Mouse (Mus musculus): ENCODE data around the gene Tfap2e. TPM values are rescaled to one million over a fixed set of nuclear protein-coding genes. Genes with fewer than 3 reads are reported as not detected.

Tfap2e gene
- polyA plus RNA-seq, 1 experiment, result not detected

DNA sequence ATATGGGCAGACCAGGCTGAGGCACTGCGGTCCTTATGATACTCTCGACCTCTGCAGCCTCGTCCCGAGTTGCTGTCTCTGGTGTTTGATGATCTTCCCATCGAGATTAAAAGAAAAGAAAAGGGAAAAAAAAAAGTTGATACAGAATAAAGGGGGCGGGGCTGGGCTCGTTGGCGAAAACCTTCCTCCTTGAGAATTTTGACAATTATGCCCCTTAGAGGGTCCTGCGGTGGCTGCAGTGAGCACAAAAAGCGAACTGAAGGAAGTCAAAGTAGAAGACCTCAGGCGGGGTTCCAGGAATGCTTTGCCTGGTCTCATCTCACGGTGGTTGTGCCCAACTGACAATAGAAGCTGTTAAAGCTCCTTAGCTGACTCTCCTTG, 18.2 kb upstream of the Tfap2e start:
- Histone ChIP-seq H3K4me1 (ENCODE audit: control insufficient read depth, insufficient read depth, low read length) (no peaks in the 10 kb centered on the region), H3K4me3 (replicated peaks; ENCODE audit: control insufficient read depth, low read depth, low read length) (peak overlapping the region; percentile 94), H3K27ac (ENCODE audit: control insufficient read depth, insufficient read depth, low read depth, low read length, poor library complexity) (peak overlapping the region; percentile 92; the same call in 1 of the 2 replicates)
- WGBS, result 1% methylated on average over 12 of the region's 12 CpGs
- TF ChIP-seq CTCF (IDR thresholded peaks at IDR 0.05; ENCODE audit: control insufficient read depth, insufficient read depth, low read length), result no peak
- no peak for TF ChIP-seq POLR2A (IDR thresholded peaks at IDR 0.05; ENCODE audit: borderline replicate concordance, control insufficient read depth, low read depth, low read length)

DNA sequence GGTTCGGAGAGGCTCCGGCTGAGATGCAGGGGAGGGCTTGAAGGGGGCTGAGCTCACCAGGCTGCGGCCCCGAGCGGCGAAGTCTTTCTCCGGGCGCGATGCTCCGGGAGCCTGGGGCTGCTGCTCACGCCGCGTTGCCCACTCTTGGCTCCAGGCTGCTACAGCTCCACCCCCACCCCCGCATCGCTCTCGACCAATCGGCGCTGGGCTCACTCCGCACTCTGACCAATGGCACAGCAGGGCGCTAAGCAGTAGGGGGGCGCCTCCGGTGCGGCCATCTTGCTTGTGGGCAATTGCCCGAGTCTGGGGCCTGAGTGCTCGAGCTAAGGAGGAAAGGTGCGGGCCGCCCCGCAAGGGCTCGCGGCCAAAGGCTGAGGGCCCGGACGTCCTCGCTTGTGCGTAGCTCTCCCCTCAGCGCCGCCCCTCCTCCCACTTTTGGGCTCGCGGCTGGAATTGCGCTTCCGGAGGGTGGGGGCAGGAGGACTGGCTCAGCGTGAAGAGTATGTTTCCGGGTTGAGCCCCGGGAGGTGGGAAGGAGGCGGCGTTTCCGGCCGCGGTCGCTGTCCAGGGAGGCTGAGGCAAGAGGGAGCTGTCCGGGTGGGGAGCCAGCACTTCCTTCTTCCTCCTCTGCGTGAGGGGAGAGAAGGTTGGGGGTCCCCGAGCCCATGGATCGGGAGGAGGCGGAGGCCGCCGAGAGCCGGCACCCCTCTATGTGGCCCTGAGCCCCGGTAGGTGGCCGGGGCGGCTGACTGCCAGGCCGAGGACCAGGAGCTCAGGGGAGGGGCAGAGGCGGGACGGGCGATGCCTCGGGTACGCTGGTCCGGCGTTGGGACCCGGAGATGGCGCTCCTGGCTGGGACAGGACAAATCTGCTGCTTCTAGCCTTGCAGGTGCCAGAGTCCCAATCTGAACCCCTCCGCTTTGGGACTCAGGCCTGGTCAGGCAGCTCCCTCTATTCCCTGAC, 17.5 kb upstream of the Tfap2e start, which contains the start of the genes Ncdn and AU040320:
TSS of gene Ncdn (minus strand) at position 171 of the 963 bp plus-strand sequence.
TSS of gene AU040320 (plus strand) at position 277 of the 963 bp plus-strand sequence.
- peak within 1 kb of the TSS; percentile 92 for H3K27ac ChIP-seq (ENCODE audit: control insufficient read depth, insufficient read depth, low read depth, low read length, poor library complexity)
- H3K4me1 ChIP-seq (ENCODE audit: control insufficient read depth, insufficient read depth, low read length), result no peaks in the 10 kb centered on the region
- under 1% methylated on average over 71 of the region's 71 CpGs for WGBS
- peak; percentile 73; the same call in 1 of the 2 replicates for TF ChIP-seq POLR2A (IDR thresholded peaks at IDR 0.05; ENCODE audit: borderline replicate concordance, control insufficient read depth, low read depth, low read length)
- no peak for TF ChIP-seq CTCF (IDR thresholded peaks at IDR 0.05; ENCODE audit: control insufficient read depth, insufficient read depth, low read length)
- H3K4me3 ChIP-seq (replicated peaks; ENCODE audit: control insufficient read depth, low read depth, low read length), result peak within 1 kb of the TSS; percentile 94

DNA sequence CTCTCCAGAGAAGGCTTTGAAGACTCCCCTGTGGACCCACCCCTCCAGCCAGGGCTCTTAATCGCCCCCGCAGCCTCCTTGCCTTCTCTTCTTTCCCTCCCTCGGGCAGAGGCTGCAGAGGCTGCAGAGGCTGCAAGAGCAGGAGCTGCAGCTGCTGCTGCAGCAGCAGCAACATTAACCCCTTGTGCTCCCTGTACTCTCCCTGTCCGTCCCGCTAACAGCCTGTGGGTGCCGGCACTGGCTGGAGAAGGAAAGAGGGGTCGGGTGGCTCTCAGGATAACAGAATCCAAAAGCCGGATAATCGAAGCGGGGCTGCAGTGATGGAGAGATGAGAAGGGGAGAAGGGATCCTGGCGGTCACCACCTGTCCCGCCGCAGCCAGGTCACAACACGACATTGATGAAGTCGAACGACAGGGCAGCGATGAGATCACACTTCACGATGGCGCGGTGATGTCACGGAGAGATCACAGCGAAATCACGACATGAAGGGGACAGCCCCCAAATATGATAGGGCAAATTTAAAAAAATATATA, 16.6 kb upstream of the Tfap2e start:
- Histone ChIP-seq H3K4me1 (ENCODE audit: control insufficient read depth, insufficient read depth, low read length) (no peaks in the 10 kb centered on the region), H3K4me3 (replicated peaks; ENCODE audit: control insufficient read depth, low read depth, low read length) (peak overlapping the region; percentile 94), H3K27ac (ENCODE audit: control insufficient read depth, insufficient read depth, low read depth, low read length, poor library complexity) (no peak overlapping the region)
- WGBS, result under 1% methylated on average over 23 of the region's 23 CpGs
- TF ChIP-seq POLR2A (IDR thresholded peaks at IDR 0.05; ENCODE audit: borderline replicate concordance, control insufficient read depth, low read depth, low read length) (no peak), CTCF (IDR thresholded peaks at IDR 0.05; ENCODE audit: control insufficient read depth, insufficient read depth, low read length) (0 out of 2 replicates have a peak, but pooled peaks have one; percentile 17)

DNA sequence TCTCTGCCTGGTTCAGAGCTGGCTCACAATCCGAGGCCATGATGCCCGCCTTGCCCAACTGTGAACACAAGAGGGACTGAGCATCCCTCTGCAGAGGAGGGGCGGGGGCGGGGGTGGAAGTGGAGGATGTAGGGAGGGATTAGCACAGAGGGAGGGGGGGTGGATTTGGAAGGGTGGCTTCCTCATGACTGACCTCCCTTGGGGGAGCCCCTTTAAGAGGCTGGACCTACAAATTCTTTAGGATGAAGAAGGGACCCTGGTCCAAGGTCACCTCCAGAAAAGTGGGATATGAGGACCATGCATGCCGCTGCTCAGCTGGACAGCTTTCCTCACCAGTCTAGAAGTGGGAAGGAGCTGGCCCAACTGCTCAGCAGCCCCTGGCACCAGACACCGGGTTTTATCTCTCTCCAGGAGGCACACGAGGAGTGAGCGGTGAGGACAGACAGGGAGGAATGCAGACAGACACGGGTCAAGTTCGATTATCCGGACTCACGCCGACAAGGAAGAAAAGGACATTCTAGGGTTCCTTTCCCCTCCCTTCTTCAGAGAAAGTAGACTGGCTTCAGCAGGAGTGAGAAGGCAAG, 16.1 kb upstream of the Tfap2e start:
- Histone ChIP-seq H3K4me3 (replicated peaks; ENCODE audit: control insufficient read depth, low read depth, low read length) (no peak overlapping the region), H3K4me1 (ENCODE audit: control insufficient read depth, insufficient read depth, low read length) (no peaks in the 10 kb centered on the region), H3K27ac (ENCODE audit: control insufficient read depth, insufficient read depth, low read depth, low read length, poor library complexity) (no peak overlapping the region)
- TF ChIP-seq CTCF (IDR thresholded peaks at IDR 0.05; ENCODE audit: control insufficient read depth, insufficient read depth, low read length) (no peak), POLR2A (IDR thresholded peaks at IDR 0.05; ENCODE audit: borderline replicate concordance, control insufficient read depth, low read depth, low read length) (no peak)
- 23% methylated on average over 13 of the region's 13 CpGs for WGBS

DNA sequence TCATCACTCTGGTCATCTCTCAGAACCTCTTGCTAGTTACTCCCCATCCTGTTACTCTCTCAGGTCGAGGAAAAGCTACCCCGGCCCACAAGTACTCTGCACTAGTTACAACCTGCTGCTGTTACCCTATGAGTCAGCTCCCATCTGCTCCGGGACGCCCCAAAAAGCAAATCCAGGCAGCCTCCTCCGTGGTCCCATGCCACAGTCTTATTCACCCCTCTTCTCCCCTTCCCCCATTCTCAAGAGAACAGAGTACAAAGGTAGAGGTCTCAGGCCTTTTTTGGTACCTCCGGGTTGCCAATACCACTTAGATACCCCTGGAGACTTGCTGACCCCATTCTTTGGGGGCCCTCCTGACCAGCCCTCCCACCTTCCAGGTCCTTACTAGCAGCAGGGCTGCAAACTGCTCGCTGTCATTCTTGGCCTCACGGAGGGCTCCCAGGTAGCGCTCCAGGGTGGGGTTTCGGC, 15.6 kb upstream of the Tfap2e start:
- H3K4me3 ChIP-seq (replicated peaks; ENCODE audit: control insufficient read depth, low read depth, low read length), result no peak overlapping the region
- WGBS, result 87% methylated on average over 10 of the region's 10 CpGs
- no peak overlapping the region for H3K27ac ChIP-seq (ENCODE audit: control insufficient read depth, insufficient read depth, low read depth, low read length, poor library complexity)
- TF ChIP-seq POLR2A (IDR thresholded peaks at IDR 0.05; ENCODE audit: borderline replicate concordance, control insufficient read depth, low read depth, low read length) (no peak), CTCF (IDR thresholded peaks at IDR 0.05; ENCODE audit: control insufficient read depth, insufficient read depth, low read length) (no peak)
- H3K4me1 ChIP-seq (ENCODE audit: control insufficient read depth, insufficient read depth, low read length), result no peaks in the 10 kb centered on the region

DNA sequence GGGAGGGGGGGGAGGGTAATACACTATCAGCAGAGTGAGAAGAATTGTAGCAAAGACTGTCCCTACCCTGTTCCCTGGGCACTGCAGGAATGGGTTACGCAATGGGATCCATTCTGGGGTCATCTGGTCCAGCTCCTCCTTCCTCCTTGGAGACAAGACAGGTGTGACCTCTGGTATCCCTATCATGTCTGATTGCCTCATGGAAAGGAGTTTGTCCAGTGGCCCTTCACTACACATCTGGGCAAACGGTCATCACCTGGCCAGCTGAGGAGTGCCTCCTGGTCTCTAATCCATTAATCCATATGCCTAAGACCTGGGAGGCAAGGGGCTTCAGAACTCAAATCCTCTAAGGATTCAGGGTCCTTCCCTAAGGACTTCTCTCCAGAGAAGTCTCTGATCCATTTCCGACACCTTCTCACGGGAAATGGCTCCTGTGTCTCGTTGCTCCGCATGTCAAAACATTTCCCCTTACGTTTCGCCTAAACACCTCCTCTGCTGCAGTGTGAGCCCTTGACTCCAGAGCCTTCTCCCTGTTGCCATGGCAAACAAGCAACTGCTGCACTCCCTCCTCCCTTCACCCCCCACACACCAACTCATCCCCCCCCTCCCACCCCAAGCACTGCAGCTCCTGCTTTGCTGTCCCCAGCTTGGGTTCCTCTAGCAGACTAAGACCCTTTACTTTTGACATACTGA, 15.0 kb upstream of the Tfap2e start:
- 89% methylated on average over 8 of the region's 8 CpGs for whole genome bisulfite sequencing
- no peak for TF ChIP-seq CTCF (IDR thresholded peaks at IDR 0.05; ENCODE audit: control insufficient read depth, insufficient read depth, low read length)
- TF ChIP-seq POLR2A (IDR thresholded peaks at IDR 0.05; ENCODE audit: borderline replicate concordance, control insufficient read depth, low read depth, low read length), result no peak
- no peak overlapping the region for H3K4me3 ChIP-seq (replicated peaks; ENCODE audit: control insufficient read depth, low read depth, low read length)
- no peaks in the 10 kb centered on the region for H3K4me1 ChIP-seq (ENCODE audit: control insufficient read depth, insufficient read depth, low read length)
- no peak overlapping the region for H3K27ac ChIP-seq (ENCODE audit: control insufficient read depth, insufficient read depth, low read depth, low read length, poor library complexity)

GRCm38 (mm10) chr4:126750046-126750683, 14.1 kb upstream of the Tfap2e start:
- 88% methylated on average over 26 of the region's 26 CpGs for WGBS
- H3K27ac ChIP-seq (ENCODE audit: control insufficient read depth, insufficient read depth, low read depth, low read length, poor library complexity), result no peak overlapping the region
- no peak for TF ChIP-seq CTCF (IDR thresholded peaks at IDR 0.05; ENCODE audit: control insufficient read depth, insufficient read depth, low read length)
- TF ChIP-seq POLR2A (IDR thresholded peaks at IDR 0.05; ENCODE audit: borderline replicate concordance, control insufficient read depth, low read depth, low read length), result no peak
- H3K4me3 ChIP-seq (replicated peaks; ENCODE audit: control insufficient read depth, low read depth, low read length), result no peak overlapping the region
- no peaks in the 10 kb centered on the region for H3K4me1 ChIP-seq (ENCODE audit: control insufficient read depth, insufficient read depth, low read length)
